Mouse (Mus musculus) heart, adult 2 months (tissue): ENCODE data around the gene Syngap1. TPM values are rescaled to one million over a fixed set of nuclear protein-coding genes. Genes with fewer than 3 reads are reported as not detected.
"Not testable (repeated sequence)": the region's sequence is repeated elsewhere in the genome, so short reads cannot be mapped to it uniquely, and the experiment has no call there.

Experiments
- DNase-seq, 2 experiments: peaks; one replicate each; pipeline ENCODE4 v3.0.0; 2021
- H3K27ac ChIP-seq: fragments of 200-600 bp; 2 replicates; pipeline ENCODE4 v1.8.1; 2022
- H3K27me3 ChIP-seq: fragments of 200-500 bp; 2 replicates; pipeline ENCODE4 v1.6.1; 2012; ENCODE audit warnings: mild to moderate bottlenecking, low read length, inconsistent platforms, mixed read lengths; ENCODE audit not compliant: control insufficient read depth, insufficient read depth
- H3K36me3 ChIP-seq: fragments of 200-500 bp; 2 replicates; pipeline ENCODE4 v1.6.1; 2012; ENCODE audit warnings: low read length, inconsistent platforms; ENCODE audit not compliant: control insufficient read depth, insufficient read depth
- H3K4me1 ChIP-seq: fragments of 200-500 bp; 2 replicates; pipeline ENCODE4 v1.6.1; 2011; ENCODE audit warnings: low read length; ENCODE audit not compliant: control insufficient read depth, insufficient read depth
- H3K4me3 ChIP-seq: fragments of 200-600 bp; 2 replicates; pipeline ENCODE4 v1.8.1; 2022
- H3K79me2 ChIP-seq: fragments of 200-500 bp; replicated peaks from 2 replicates; pipeline ENCODE4 v1.6.1; 2012; ENCODE audit warnings: mild to moderate bottlenecking, inconsistent platforms, low read length, moderate library complexity, mixed read lengths; ENCODE audit not compliant: control insufficient read depth, insufficient read depth
- H3K9ac ChIP-seq: fragments of 200-500 bp; 2 replicates; pipeline ENCODE4 v1.6.1; 2012; ENCODE audit warnings: low read depth, mild to moderate bottlenecking, control low read depth, inconsistent platforms, low read length, mixed read lengths
- CTCF ChIP-seq: fragments of 200-600 bp; IDR thresholded peaks from 2 replicates; pipeline ENCODE4 v1.8.1; 2022; ENCODE audit warnings: antibody characterized with exemption, mild to moderate bottlenecking, moderate library complexity
- EP300 ChIP-seq: fragments of 200-500 bp; IDR thresholded peaks from 2 replicates; pipeline ENCODE4 v1.6.1; 2011; ENCODE audit warnings: low read depth, low read length, control low read depth; ENCODE audit not compliant: insufficient read depth
- POLR2A ChIP-seq: fragments of 200-500 bp; IDR thresholded peaks from 2 replicates; pipeline ENCODE4 v1.6.1; 2011; ENCODE audit warnings: mild to moderate bottlenecking, low read depth, low read length, control low read depth; ENCODE audit not compliant: insufficient read depth
- WGBS: fragments of 180-500 bp; shearing (Covaris S2); methylation state at CpG from one replicate; pipeline ENCODE4 v1.1.7; 2018; 5-methylcytosine and 5-hydroxymethylcytosine counted together
- intact Hi-C: fragments of 180-260 bp; cut with DNase I; formaldehyde crosslinking; loops from one replicate; pipeline ENCODE4 v1.15.1; 2025
- polyA plus RNA-seq: library from polyadenylated mRNA; depleted of rRNA; stranded (reverse); fragments of >200 nt; gene quantifications from 2 replicates; pipeline ENCODE4 v1.2.3, GENCODE M21; 2012
- total RNA-seq, 2 experiments: library from RNA; stranded (reverse); gene quantifications; 2 replicates each; pipeline ENCODE4 v1.2.3; 2021

Syngap1 gene
- total and polyA plus RNA-seq, 3 experiments, result 4.1 to 9.0 (median 4.2) TPM

- not testable (repeated sequence) for H3K9ac ChIP-seq, H3K4me1 ChIP-seq, H3K36me3 ChIP-seq, H3K27me3 ChIP-seq, H3K27ac ChIP-seq, H3K4me3 ChIP-seq, H3K79me2 ChIP-seq
- TF ChIP-seq EP300, result 0 out of 2 replicates have a peak, but pooled peaks have one; percentile 17
- TF ChIP-seq CTCF, result peak; percentile 61
- DNase-seq, result peak; percentile 51 to 54
- 64% methylated on average over 7 of the region's 7 CpGs for WGBS
- intact Hi-C loops, result loop anchor here (5.0 kb wide), 2 partner anchors 96 to 214 kb away; partner anchors contain the start of genes Bak1 and Crebrf
These were observed 9.3 kb upstream of the Syngap1 start for GRCm38 (mm10) chr17:26931795-26932194.

DNA sequence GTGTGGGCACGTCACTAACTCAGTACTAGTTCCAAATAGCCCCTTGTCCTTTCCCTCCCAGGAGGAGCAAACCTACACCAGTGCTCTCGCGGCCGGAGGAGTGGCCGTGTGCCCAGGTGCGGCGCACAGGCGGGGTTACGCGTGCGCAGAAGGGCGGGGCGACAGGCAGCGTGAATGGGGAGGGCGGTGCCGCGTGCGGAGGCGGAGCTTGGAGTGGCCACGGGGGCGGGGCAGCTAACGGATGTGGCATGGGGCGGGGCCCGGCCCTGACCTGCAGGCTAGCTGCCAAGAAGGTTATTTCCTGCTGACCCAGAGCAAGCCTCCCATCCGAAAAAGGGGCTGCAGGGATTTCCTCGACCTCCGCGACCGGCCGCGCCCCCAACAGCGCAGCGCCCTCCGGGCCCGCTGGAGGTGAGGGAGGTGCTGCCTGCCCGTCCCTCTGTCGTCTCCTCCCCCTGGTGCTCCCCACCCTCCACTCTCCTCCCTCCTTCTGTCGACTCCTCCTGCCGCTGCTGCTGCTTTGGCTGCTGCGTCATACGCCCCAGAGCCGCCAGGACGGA, 8.1 kb upstream of the Syngap1 start, which contains the start of gene Phf1:
Phf1 (plus strand) TSS at position 214 of the 560 bp plus-strand sequence.
- no peaks in the 10 kb centered on the region for H3K79me2 ChIP-seq
- no peaks in the 10 kb centered on the region for H3K27me3 ChIP-seq
- H3K9ac ChIP-seq, result peak within 1 kb of the TSS; percentile 86
- intact Hi-C loops, result loop anchor here (5.0 kb wide), 2 partner anchors 94 to 216 kb away; partner anchors contain the start of genes Bak1 and Crebrf
- no peaks in the 10 kb centered on the region; the same call in 1 of the 2 replicates for H3K36me3 ChIP-seq
- peak within 1 kb of the TSS; percentile 95 for H3K27ac ChIP-seq
- peak; percentile 97 to 99 for DNase-seq
- no peaks in the 10 kb centered on the region; the same call in 1 of the 2 replicates for H3K4me1 ChIP-seq
- TF ChIP-seq EP300, result peak; percentile 43; the same call in 1 of the 2 replicates
- TF ChIP-seq CTCF, result no peak
- peak; percentile 94 for TF ChIP-seq POLR2A
- under 1% methylated on average over 38 of the region's 43 CpGs for WGBS
- H3K4me3 ChIP-seq, result peak within 1 kb of the TSS; percentile 99

DNA sequence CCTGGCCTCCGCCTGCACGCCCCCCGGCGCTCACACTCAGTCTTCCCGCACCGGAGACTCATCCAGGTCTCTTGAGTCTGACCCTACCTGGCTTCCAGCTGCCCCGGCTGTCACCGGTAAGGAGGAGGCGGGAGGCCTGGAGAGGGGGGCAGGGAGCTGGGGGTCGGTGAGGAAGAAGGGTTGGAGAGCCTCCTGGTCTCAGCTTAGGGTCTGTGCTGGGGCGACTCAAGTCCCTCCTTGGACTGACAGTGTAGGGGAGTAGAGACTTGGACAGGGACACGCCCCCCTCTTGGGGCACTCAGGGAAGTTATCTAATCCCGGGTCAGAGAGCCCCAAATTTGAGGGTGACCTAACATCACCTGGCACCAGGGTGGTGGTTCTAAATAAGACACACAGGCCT, 7.6 kb upstream of the Syngap1 start:
- Histone ChIP-seq H3K36me3 (no peaks in the 10 kb centered on the region; the same call in 1 of the 2 replicates), H3K4me3 (peak overlapping the region; percentile 99), H3K9ac (peak overlapping the region; percentile 86), H3K79me2 (no peaks in the 10 kb centered on the region), H3K4me1 (no peaks in the 10 kb centered on the region; the same call in 1 of the 2 replicates), H3K27me3 (no peaks in the 10 kb centered on the region), H3K27ac (peak overlapping the region; percentile 95)
- WGBS, result 3% methylated on average over 13 of the region's 13 CpGs
- intact Hi-C loops, result loop anchor here (5.0 kb wide), 2 partner anchors 94 to 216 kb away; partner anchors contain the start of genes Bak1 and Crebrf
- DNase-seq, result no peak
- no peak for TF ChIP-seq POLR2A
- TF ChIP-seq EP300, result no peak
- TF ChIP-seq CTCF, result no peak

DNA sequence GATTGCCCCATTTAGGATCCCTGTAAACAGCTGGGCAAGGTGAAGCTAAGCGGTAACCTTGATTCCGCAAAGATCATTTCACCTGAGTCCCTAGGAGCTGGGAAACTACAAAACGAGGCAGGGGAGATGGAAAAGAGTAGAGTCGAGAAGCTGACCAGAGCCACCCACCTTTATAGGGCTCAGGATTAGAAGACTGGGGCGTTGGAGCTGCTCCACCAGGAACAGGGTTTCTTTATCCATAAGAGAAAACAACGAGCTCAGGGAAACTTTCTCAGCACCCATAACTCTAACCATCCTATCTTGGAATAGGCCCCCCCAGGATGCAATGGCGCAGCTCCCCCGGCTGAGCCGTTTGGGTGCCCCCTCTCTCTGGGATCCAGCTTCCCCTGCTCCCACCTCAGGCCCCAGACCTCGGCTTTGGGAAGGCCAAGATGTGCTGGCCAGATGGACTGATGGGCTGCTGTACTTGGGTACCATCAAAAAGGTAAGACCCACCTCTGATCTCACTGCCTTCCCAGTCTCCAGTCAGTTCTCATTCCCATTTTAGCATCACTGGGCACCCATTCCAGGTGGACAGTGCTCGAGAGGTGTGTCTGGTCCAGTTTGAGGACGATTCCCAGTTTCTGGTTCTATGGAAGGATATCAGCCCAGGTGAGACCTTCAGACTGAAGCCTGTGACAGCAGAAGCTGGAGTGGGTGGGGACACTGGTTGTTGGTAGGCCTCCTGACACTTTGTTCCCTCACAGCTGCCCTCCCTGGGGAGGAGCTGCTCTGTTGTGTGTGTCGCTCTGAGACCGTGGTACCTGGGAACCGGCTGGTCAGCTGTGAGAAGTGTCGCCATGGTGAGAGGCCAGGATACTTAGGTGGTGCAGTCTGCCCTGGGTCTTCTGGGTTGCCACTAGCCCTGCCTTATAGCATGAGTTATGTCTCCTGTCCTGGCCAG, 6.9 kb upstream of the Syngap1 start:
- Histone ChIP-seq H3K36me3 (no peaks in the 10 kb centered on the region; the same call in 1 of the 2 replicates), H3K4me3 (peak overlapping the region; percentile 99), H3K79me2 (no peaks in the 10 kb centered on the region), H3K27me3 (no peaks in the 10 kb centered on the region), H3K9ac (peak overlapping the region; percentile 86), H3K27ac (peak overlapping the region; percentile 95), H3K4me1 (peaks cover 2% of the 10 kb centered on the region)
- intact Hi-C loops, result loop anchor here (5.0 kb wide), 2 partner anchors 93 to 217 kb away; partner anchors contain the start of genes Bak1 and Crebrf
- no peak for DNase-seq
- no peak for TF ChIP-seq POLR2A
- no peak for TF ChIP-seq EP300
- no peak for TF ChIP-seq CTCF
- 76% methylated on average over 16 of the region's 16 CpGs for WGBS

GRCm38 (mm10) chr17:26935027-26935426, 6.0 kb upstream of the Syngap1 start:
- Histone ChIP-seq H3K36me3 (no peaks in the 10 kb centered on the region; the same call in 1 of the 2 replicates), H3K27ac (no peak overlapping the region), H3K4me3 (no peak overlapping the region), H3K4me1 (peaks cover 4% of the 10 kb centered on the region), H3K27me3 (no peaks in the 10 kb centered on the region), H3K79me2 (no peaks in the 10 kb centered on the region), H3K9ac (no peak overlapping the region)
- no peak for DNase-seq
- WGBS, result 91% methylated on average over 9 of the region's 9 CpGs
- intact Hi-C loops, result no loop called here
- TF ChIP-seq POLR2A (no peak), EP300 (no peak), CTCF (no peak)
